Mouse (Mus musculus) E14TG2a.4 (cell line): ENCODE measurements at regions not wholly inside any gene's neighbourhood (a gene's known extent, or its start where the extent isn't known, plus 50 kb on each side); places are given as distances from the start of the nearest gene placed in this dataset.

Source experiments
- CTCF ChIP-seq: conservative IDR thresholded peaks from 2 replicates; pipeline ENCODE4 v1.5.1; 2014; ENCODE audit warnings: low read length
- POU5F1 ChIP-seq: IDR thresholded peaks from 2 replicates; pipeline ENCODE4 v1.6.1; 2014; ENCODE audit warnings: low read length, borderline replicate concordance

GRCm38 (mm10) chr13:112058771-112059170 lies 229.5 kb upstream of the Ankrd55 start:
- TF ChIP-seq CTCF (no peak), POU5F1 (no peak)
